Mouse (Mus musculus) brain, embryonic 14.5 days (tissue): ENCODE results near the gene Iqsec1.

ENCODE experiments used
- CTCF ChIP-seq: fragments of 200-500 bp; IDR thresholded peaks from 2 replicates; pipeline ENCODE4 v1.5.1; 2012; ENCODE audit warnings: inconsistent platforms, mild to moderate bottlenecking, moderate library complexity, borderline replicate concordance; ENCODE audit not compliant: insufficient read depth, insufficient read length; ENCODE audit errors: extremely low read depth
- POLR2A ChIP-seq: fragments of 200-500 bp; IDR thresholded peaks from 2 replicates; pipeline ENCODE4 v1.6.1; 2012; ENCODE audit warnings: mild to moderate bottlenecking, inconsistent platforms, borderline replicate concordance; ENCODE audit not compliant: poor library complexity, insufficient read depth, insufficient read length, severe bottlenecking; ENCODE audit errors: extremely low read depth

DNA sequence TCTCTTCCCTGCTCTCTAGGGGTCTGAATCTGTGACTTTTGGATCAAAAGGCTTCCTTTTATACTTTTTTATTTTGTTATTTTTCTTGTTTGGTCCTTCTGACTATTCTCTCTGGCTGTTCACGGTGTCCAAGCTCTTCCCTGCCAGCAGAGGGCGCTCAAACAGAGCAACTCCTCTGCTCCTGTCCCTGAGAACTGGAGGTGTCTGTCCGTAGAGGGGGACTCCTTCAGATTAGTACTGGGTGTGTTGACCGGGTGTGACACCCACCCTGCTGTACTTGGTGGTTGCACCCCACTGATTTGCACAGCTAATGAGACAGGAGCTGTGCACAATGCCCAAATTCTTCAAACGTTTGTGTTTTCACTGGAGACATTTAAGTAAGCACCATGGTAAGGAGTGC, 381.3 kb downstream of the Iqsec1 start:
- no peak for TF ChIP-seq POLR2A
- peak; percentile 90 for TF ChIP-seq CTCF
